Mouse (Mus musculus): ENCODE results near the gene Nudt3.

- TF ChIP-seq MYOG (IDR thresholded peaks at IDR 0.05; ENCODE audit: control insufficient read depth in 1 of 3, insufficient read depth in 1 of 3, insufficient read length in 2 of 3, low read depth in 2 of 3) (no peak), E2F4 (IDR thresholded peaks at IDR 0.05; ENCODE audit: insufficient read depth) (no peak), POLR2A (IDR thresholded peaks at IDR 0.05; ENCODE audit: insufficient read length, low read depth) (no peak), USF1 (IDR thresholded peaks at IDR 0.05; ENCODE audit: low read depth) (no peak), TCF3 (IDR thresholded peaks at IDR 0.05; ENCODE audit: insufficient read length, low read depth) (no peak), TCF12 (IDR thresholded peaks at IDR 0.05; ENCODE audit: insufficient read depth, poor library complexity, severe bottlenecking) (no peak)
Measured at GRCm38 (mm10) chr17:27611519-27611884, 11.8 kb downstream of the Nudt3 start.
